Mouse (Mus musculus) stomach, postnatal 0 days (tissue): ENCODE results near the gene Cfap57. TPM values are rescaled to one million over a fixed set of nuclear protein-coding genes. Genes with fewer than 3 reads are reported as not detected.
A peak's percentile ranks its signal among the peaks of the same experiment; 100 is the strongest.

ENCODE experiments used
- ATAC-seq: fragments of 200-750 bp; cut with Nextera tagmentation; 2 replicates; pipeline ENCODE4 v1.8.0; 2017; ENCODE audit not compliant: low FRiP score, low TSS enrichment
- DNase-seq: peaks from one replicate; pipeline ENCODE4 v3.0.0-alpha.2; 2016; ENCODE audit warnings: low spot score
- H3K27ac ChIP-seq: fragments of 300-500 bp; sonication (generic); replicated peaks from 2 replicates; pipeline ENCODE4 v1.5.1; 2014; ENCODE audit warnings: mild to moderate bottlenecking, control low read depth
- H3K27me3 ChIP-seq: fragments of 300-500 bp; sonication (generic); 2 replicates; pipeline ENCODE4 v1.6.1; 2014; ENCODE audit warnings: low read length; ENCODE audit not compliant: control insufficient read depth, insufficient read depth
- H3K36me3 ChIP-seq: fragments of 300-500 bp; sonication (generic); 2 replicates; pipeline ENCODE4 v1.6.1; 2014; ENCODE audit warnings: low read length, mixed read lengths; ENCODE audit not compliant: control insufficient read depth, insufficient read depth
- H3K4me1 ChIP-seq: fragments of 300-500 bp; sonication (generic); replicated peaks from 2 replicates; pipeline ENCODE4 v1.6.1; 2014; ENCODE audit warnings: antibody characterized with exemption; ENCODE audit not compliant: control insufficient read depth, insufficient read depth
- H3K4me2 ChIP-seq: fragments of 300-500 bp; sonication (generic); replicated peaks from 2 replicates; pipeline ENCODE4 v1.6.1; 2014; ENCODE audit warnings: low read depth, mild to moderate bottlenecking, control low read depth, moderate library complexity
- H3K4me3 ChIP-seq: fragments of 300-500 bp; sonication (generic); 2 replicates; pipeline ENCODE4 v1.5.1; 2014; ENCODE audit warnings: low read depth, low read length, control low read depth
- H3K9ac ChIP-seq: fragments of 300-500 bp; sonication (generic); 2 replicates; pipeline ENCODE4 v1.6.1; 2014; ENCODE audit warnings: mild to moderate bottlenecking, low read length, control low read depth, mixed read lengths
- H3K9me3 ChIP-seq: fragments of 300-500 bp; sonication (generic); 2 replicates; pipeline ENCODE4 v1.6.1; 2016; ENCODE audit warnings: low read length; ENCODE audit not compliant: control insufficient read depth
- CTCF ChIP-seq: IDR thresholded peaks from 2 replicates; pipeline ENCODE4 v1.5.1; 2016; ENCODE audit warnings: antibody characterized with exemption, low read depth, mild to moderate bottlenecking, moderate library complexity
- EP300 ChIP-seq: optimal IDR thresholded peaks from 2 replicates; pipeline ENCODE3; 2016; ENCODE audit warnings: antibody characterized with exemption
- WGBS: fragments of 180-500 bp; shearing (Covaris S2); extraction: QIAGEN DNeasy Blood & Tissue Kit; methylation state at CpG from one replicate; pipeline ENCODE4 v1.1.7; 2014; 5-methylcytosine and 5-hydroxymethylcytosine counted together
- polyA plus RNA-seq: library from polyadenylated mRNA; unstranded; fragments of >200 nt; fragmentation: Nextera tagmentation; extraction: Ambion mirVana; gene quantifications from 2 replicates; pipeline ENCODE4 v1.2.1, GENCODE M21; 2015

Cfap57 gene
- polyA plus RNA-seq, 1 experiment from 2014 or later: 1.3 TPM

DNA sequence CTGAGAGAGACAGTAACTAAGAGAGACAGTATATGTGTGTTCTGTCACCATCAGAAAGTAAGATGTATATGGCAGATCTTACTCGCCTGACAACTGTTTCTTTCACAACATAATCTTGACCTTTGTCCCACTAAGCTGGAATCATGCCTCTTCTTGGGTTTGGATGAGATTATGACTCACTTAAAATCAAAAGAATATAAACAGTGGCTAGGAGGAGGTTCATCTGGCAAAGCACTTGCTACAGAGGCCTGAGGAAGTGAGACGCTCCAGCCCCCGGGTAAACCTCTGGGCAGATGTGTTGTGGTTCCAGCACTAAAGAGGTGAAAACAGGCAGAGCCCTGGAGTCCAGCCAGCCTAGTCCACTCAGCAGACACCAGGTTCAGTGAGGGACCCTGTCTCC lies 115.0 kb downstream of the Cfap57 start:
- 31% methylated on average over 3 of the region's 3 CpGs for WGBS
- peak; percentile 25; the same call in 1 of the 2 replicates for ATAC-seq
- no peaks in the 10 kb centered on the region for H3K36me3 ChIP-seq
- H3K4me2 ChIP-seq: no peak overlapping the region
- DNase-seq: no peak
- H3K9ac ChIP-seq: no peak overlapping the region
- TF ChIP-seq EP300 (no peak), CTCF (no peak)
- H3K4me3 ChIP-seq: no peak overlapping the region
- no peaks in the 10 kb centered on the region for H3K4me1 ChIP-seq
- H3K27me3 ChIP-seq: no peaks in the 10 kb centered on the region
- H3K9me3 ChIP-seq: no peaks in the 10 kb centered on the region
- no peak overlapping the region for H3K27ac ChIP-seq

Other genes starting within 250 kb of the Cfap57 start
- 2.1 and 2.4 TPM in 2 replicates for gene Szt2, start 211.5 kb downstream of the Cfap57 start, polyA plus RNA-seq
- gene Med8, start 211.4 kb downstream of the Cfap57 start, polyA plus RNA-seq: 86.7 and 87.3 TPM in 2 replicates
- 366 and 374 TPM in 2 replicates for gene Elovl1, start 192.7 kb downstream of the Cfap57 start, polyA plus RNA-seq
- 50.0 and 67.3 TPM in 2 replicates for gene Cdc20, start 183.4 kb downstream of the Cfap57 start, polyA plus RNA-seq
- 0.05 and 0.06 TPM in 2 replicates for gene Mpl, start 163.3 kb downstream of the Cfap57 start, polyA plus RNA-seq
- 9.2 and 9.3 TPM in 2 replicates for gene Tie1, start 130.7 kb downstream of the Cfap57 start, polyA plus RNA-seq
- 56.8 and 57.6 TPM in 2 replicates for gene 2610528J11Rik, start 93.8 kb downstream of the Cfap57 start, polyA plus RNA-seq
- gene Tmem125, start 76.7 kb downstream of the Cfap57 start, polyA plus RNA-seq: 41.3 and 42.7 TPM in 2 replicates
- gene Ebna1bp2, start within 50 bp of the Cfap57 start, polyA plus RNA-seq: 90.4 and 94.5 TPM in 2 replicates
- not detected in 2 replicates for gene Olfr62, start 38.2 kb upstream of the Cfap57 start, polyA plus RNA-seq
- not detected in 2 replicates for gene Olfr1342, start 72.0 kb upstream of the Cfap57 start, polyA plus RNA-seq
- gene Olfr1341, start 82.7 kb upstream of the Cfap57 start, polyA plus RNA-seq: not detected in 2 replicates
- not detected in 2 replicates for gene Olfr1340, start 99.4 kb upstream of the Cfap57 start, polyA plus RNA-seq
- gene Olfr1339, start 111.4 kb upstream of the Cfap57 start, polyA plus RNA-seq: not detected in 2 replicates
- not detected in 2 replicates for gene Olfr1338, start 138.0 kb upstream of the Cfap57 start, polyA plus RNA-seq
- gene Olfr1337, start 161.8 kb upstream of the Cfap57 start, polyA plus RNA-seq: not detected in 2 replicates
- not detected in 2 replicates for gene Olfr1335, start 189.2 kb upstream of the Cfap57 start, polyA plus RNA-seq
- not detected in 2 replicates for gene Olfr1333, start 215.5 kb upstream of the Cfap57 start, polyA plus RNA-seq
- not detected in 2 replicates for gene Olfr1331, start 243.9 kb upstream of the Cfap57 start, polyA plus RNA-seq